Mouse (Mus musculus) liver, adult 2 months (tissue): ENCODE results near the gene Casq2.

ENCODE experiments used
- CTCF ChIP-seq: fragments of 200-500 bp; IDR thresholded peaks from 2 replicates; pipeline ENCODE4 v1.5.1; 2011; ENCODE audit warnings: low read depth, low read length, control low read depth
- POLR2A ChIP-seq: fragments of 200-500 bp; IDR thresholded peaks from 2 replicates; pipeline ENCODE4 v1.6.1; 2011; ENCODE audit warnings: low read length, control low read depth; ENCODE audit not compliant: insufficient read depth; ENCODE audit errors: extremely low read depth

- TF ChIP-seq CTCF: no peak
- no peak for TF ChIP-seq POLR2A
Measured at GRCm38 (mm10) chr3:102084833-102085491, 1.3 kb upstream of the Casq2 start.
